Mouse (Mus musculus) olfactory bulb, adult 2 months (tissue): Measurements from ENCODE around the gene Gm3573.
"Not testable (repeated sequence)": the region's sequence is repeated elsewhere in the genome, so short reads cannot be mapped to it uniquely, and the experiment has no call there.

Experiments used
- CTCF ChIP-seq: fragments of 200-500 bp; IDR thresholded peaks from 2 replicates; pipeline ENCODE4 v1.5.1; 2012; ENCODE audit warnings: low read depth, mild to moderate bottlenecking, low read length, moderate library complexity; ENCODE audit not compliant: insufficient read depth
- POLR2A ChIP-seq: fragments of 200-500 bp; IDR thresholded peaks from 2 replicates; pipeline ENCODE4 v1.6.1; 2012; ENCODE audit warnings: mild to moderate bottlenecking, low read depth, low read length, moderate library complexity; ENCODE audit not compliant: insufficient read depth

- not testable (repeated sequence) for TF ChIP-seq CTCF, POLR2A
Measured at GRCm38 (mm10) chr14:42162522-42162921, 28.1 kb downstream of the Gm3573 start, which contains the start of gene Gm17027.
